Mouse (Mus musculus) neural tube, embryonic 15.5 days (tissue): ENCODE data around the gene 1700001O22Rik. TPM values are rescaled to one million over a fixed set of nuclear protein-coding genes. Genes with fewer than 3 reads are reported as not detected.
A peak's percentile ranks its signal among the peaks of the same experiment; 100 is the strongest.

Experiments
- ATAC-seq: fragments of 200-750 bp; cut with Nextera tagmentation; 2 replicates; pipeline ENCODE4 v1.8.0; 2017; ENCODE audit warnings: mild to moderate bottlenecking, moderate TSS enrichment, moderate library complexity; ENCODE audit not compliant: low FRiP score
- H3K27ac ChIP-seq: fragments of 300-500 bp; sonication (generic); replicated peaks from 2 replicates; pipeline ENCODE4 v1.5.1; 2015; ENCODE audit warnings: mild to moderate bottlenecking, inconsistent platforms
- H3K27me3 ChIP-seq: fragments of 300-500 bp; sonication (generic); replicated peaks from 2 replicates; pipeline ENCODE4 v1.6.1; 2015; ENCODE audit warnings: inconsistent platforms
- H3K36me3 ChIP-seq: fragments of 300-500 bp; sonication (generic); 2 replicates; pipeline ENCODE4 v1.6.1; 2015; ENCODE audit warnings: inconsistent platforms
- H3K4me1 ChIP-seq: fragments of 300-500 bp; sonication (generic); 2 replicates; pipeline ENCODE4 v1.6.1; 2015; ENCODE audit warnings: inconsistent platforms
- H3K4me2 ChIP-seq: fragments of 300-500 bp; sonication (generic); 2 replicates; pipeline ENCODE4 v1.6.1; 2015; ENCODE audit warnings: inconsistent platforms, mild to moderate bottlenecking, moderate library complexity
- H3K4me3 ChIP-seq: fragments of 300-500 bp; sonication (generic); replicated peaks from 2 replicates; pipeline ENCODE4 v1.5.1; 2015; ENCODE audit warnings: mild to moderate bottlenecking, inconsistent platforms
- H3K9ac ChIP-seq: fragments of 300-500 bp; sonication (generic); replicated peaks from 2 replicates; pipeline ENCODE4 v1.6.1; 2015; ENCODE audit warnings: mild to moderate bottlenecking, inconsistent platforms
- H3K9me3 ChIP-seq: fragments of 300-500 bp; sonication (generic); replicated peaks from 2 replicates; pipeline ENCODE4 v1.6.1; 2016; ENCODE audit warnings: inconsistent platforms
- WGBS: fragments of 180-500 bp; shearing (Covaris S2); methylation state at CpG from one replicate; pipeline ENCODE4 v1.1.7; 2015; ENCODE audit warnings: mixed read lengths; 5-methylcytosine and 5-hydroxymethylcytosine counted together
- polyA plus RNA-seq: library from polyadenylated mRNA; unstranded; fragments of >200 nt; fragmentation: Nextera tagmentation; extraction: Ambion mirVana; gene quantifications from 2 replicates; pipeline ENCODE4 v1.2.1, GENCODE M21; 2015

Gene 1700001O22Rik
- polyA plus RNA-seq, 1 experiment from 2014 or later: 2.2 TPM

- 52% methylated on average over 4 of the region's 4 CpGs for WGBS
- Histone ChIP-seq H3K27ac (peak overlapping the region; percentile 30; the same call in 1 of the 2 replicates), H3K9me3 (no peaks in the 10 kb centered on the region), H3K27me3 (no peaks in the 10 kb centered on the region), H3K4me2 (no peak overlapping the region), H3K4me3 (no peak overlapping the region), H3K36me3 (no peaks in the 10 kb centered on the region), H3K9ac (no peak overlapping the region), H3K4me1 (peaks cover 26% of the 10 kb centered on the region)
- ATAC-seq: no peak
Observed at GRCm38 (mm10) chr2:30759088-30759374, 44.4 kb downstream of the 1700001O22Rik start.

DNA sequence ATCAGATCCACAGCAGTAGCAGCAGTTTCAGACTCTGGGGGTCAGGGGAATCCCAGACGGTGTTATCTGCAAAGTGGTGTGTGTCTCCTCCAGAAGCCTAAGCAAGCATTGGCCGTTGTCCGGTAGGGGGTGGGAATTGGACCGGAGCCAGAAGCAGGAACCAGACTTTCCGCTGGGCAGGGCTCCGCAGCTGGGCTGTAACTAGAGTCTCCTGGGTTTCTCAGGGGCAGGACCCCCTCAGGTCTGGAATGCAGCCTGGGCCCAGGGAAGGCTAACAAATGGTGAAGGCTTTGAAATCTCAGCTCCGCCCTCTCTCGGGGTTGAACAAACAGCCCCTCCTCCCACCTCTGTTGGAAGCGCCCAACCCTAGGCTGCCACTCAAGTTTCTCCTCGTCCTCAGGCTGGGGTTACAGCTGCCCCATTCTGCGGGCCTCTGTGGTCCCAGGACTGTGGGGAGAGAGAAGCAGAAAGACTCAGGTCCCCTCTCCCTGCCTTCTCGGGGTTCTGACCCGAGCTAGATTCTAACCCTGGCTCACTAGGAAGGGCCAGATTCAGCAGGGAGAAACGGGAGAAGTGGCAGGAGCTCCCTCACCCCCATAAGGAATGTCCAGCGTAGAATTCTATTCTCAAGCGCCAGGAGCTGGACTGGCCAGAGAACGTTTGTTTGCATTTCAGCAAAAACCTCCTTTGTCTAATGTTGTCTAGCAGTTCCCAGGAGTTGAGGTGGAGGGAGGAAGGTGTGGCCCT, 44.9 kb downstream of the 1700001O22Rik start:
- Histone ChIP-seq H3K9ac (no peak overlapping the region), H3K9me3 (no peaks in the 10 kb centered on the region), H3K27me3 (no peaks in the 10 kb centered on the region), H3K36me3 (no peaks in the 10 kb centered on the region), H3K4me1 (peaks cover 26% of the 10 kb centered on the region), H3K27ac (peak overlapping the region; percentile 30; the same call in 1 of the 2 replicates), H3K4me3 (no peak overlapping the region), H3K4me2 (0 out of 2 replicates have a peak overlapping the region, but pooled peaks have one; percentile 13)
- peak; percentile 55 for ATAC-seq
- WGBS: 7% methylated on average over 17 of the region's 17 CpGs

- no peak overlapping the region for H3K9ac ChIP-seq
- H3K9me3 ChIP-seq: no peaks in the 10 kb centered on the region
- no peak overlapping the region for H3K27ac ChIP-seq
- no peak overlapping the region for H3K4me3 ChIP-seq
- ATAC-seq: no peak
- no peak overlapping the region for H3K4me2 ChIP-seq
- H3K36me3 ChIP-seq: no peaks in the 10 kb centered on the region
- WGBS: 90% methylated on average over 10 of the region's 10 CpGs
- peaks cover 30% of the 10 kb centered on the region for H3K4me1 ChIP-seq
- H3K27me3 ChIP-seq: no peaks in the 10 kb centered on the region
Observed at GRCm38 (mm10) chr2:30756962-30757715, 46.3 kb downstream of the 1700001O22Rik start.

GRCm38 (mm10) chr2:30755985-30756765, 47.3 kb downstream of the 1700001O22Rik start:
- Histone ChIP-seq H3K27me3 (no peaks in the 10 kb centered on the region), H3K9ac (no peak overlapping the region), H3K9me3 (no peaks in the 10 kb centered on the region), H3K4me2 (no peak overlapping the region), H3K4me1 (peaks cover 30% of the 10 kb centered on the region), H3K4me3 (no peak overlapping the region), H3K27ac (no peak overlapping the region), H3K36me3 (no peaks in the 10 kb centered on the region)
- no peak for ATAC-seq
- 94% methylated on average over 6 of the region's 6 CpGs for WGBS

DNA sequence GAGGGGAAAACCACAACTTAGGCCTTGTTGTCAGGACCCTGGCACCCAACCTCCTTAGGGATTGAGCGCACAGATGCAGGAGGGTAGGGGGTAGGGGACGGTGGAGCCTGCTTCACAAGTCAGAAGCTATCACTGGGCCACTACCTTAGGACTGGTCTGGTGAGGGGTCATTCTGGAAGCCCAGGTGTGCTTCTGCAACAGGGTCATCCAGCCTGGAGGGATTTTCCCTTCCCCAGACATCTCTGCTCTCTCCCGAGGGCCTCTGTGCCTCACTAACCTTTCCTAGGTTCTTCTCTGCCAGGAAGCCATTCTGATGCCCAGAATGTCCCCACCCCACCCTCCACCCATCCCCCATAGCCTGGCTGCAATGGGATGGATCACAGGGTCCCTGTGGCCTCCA, 48.6 kb downstream of the 1700001O22Rik start:
- Histone ChIP-seq H3K9ac (no peak overlapping the region), H3K9me3 (no peaks in the 10 kb centered on the region), H3K4me2 (no peak overlapping the region), H3K4me3 (no peak overlapping the region), H3K4me1 (peaks cover 25% of the 10 kb centered on the region), H3K27me3 (no peaks in the 10 kb centered on the region), H3K36me3 (no peaks in the 10 kb centered on the region), H3K27ac (no peak overlapping the region)
- WGBS: 92% methylated on average over 3 of the region's 3 CpGs
- ATAC-seq: no peak

DNA sequence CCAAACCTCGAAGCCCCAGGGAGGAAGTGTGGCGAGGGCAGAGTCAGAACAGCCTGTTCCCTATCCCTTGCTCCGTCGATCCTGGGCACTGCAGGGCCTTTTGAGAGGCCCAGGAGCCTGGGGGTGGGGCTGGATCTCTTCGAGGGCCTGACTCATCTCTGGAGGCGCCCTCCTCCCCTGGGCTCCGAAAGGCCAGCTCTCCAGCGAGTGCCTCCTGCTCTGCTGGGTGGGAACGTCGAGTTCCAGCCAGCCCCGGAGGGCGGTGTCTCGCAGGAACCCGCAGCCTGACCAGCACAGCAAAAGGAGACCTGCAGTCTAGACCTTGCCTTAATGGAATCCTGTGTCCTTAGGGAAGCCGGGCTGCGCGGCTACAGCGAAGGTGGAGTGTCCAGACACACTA, 50.2 kb downstream of the 1700001O22Rik start:
- H3K27me3 ChIP-seq: no peaks in the 10 kb centered on the region
- H3K9me3 ChIP-seq: no peaks in the 10 kb centered on the region
- no peak overlapping the region for H3K4me2 ChIP-seq
- 25% methylated on average over 18 of the region's 18 CpGs for WGBS
- no peak for ATAC-seq
- no peak overlapping the region for H3K9ac ChIP-seq
- no peaks in the 10 kb centered on the region for H3K36me3 ChIP-seq
- no peak overlapping the region for H3K27ac ChIP-seq
- peaks cover 9% of the 10 kb centered on the region for H3K4me1 ChIP-seq
- H3K4me3 ChIP-seq: no peak overlapping the region

GRCm38 (mm10) chr2:30752471-30752870, 51.0 kb downstream of the 1700001O22Rik start:
- Histone ChIP-seq H3K9ac (no peak overlapping the region), H3K4me3 (no peak overlapping the region), H3K36me3 (no peaks in the 10 kb centered on the region), H3K27ac (no peak overlapping the region), H3K4me1 (0 out of 2 replicates have a peak, but pooled peaks cover 6% of the 10 kb centered on the region), H3K9me3 (no peaks in the 10 kb centered on the region), H3K4me2 (no peak overlapping the region), H3K27me3 (no peaks in the 10 kb centered on the region)
- ATAC-seq: no peak
- WGBS: over 99% methylated on average over 5 of the region's 5 CpGs

GRCm38 (mm10) chr2:30750025-30750424, 53.4 kb downstream of the 1700001O22Rik start:
- Histone ChIP-seq H3K9ac (no peak overlapping the region), H3K9me3 (no peaks in the 10 kb centered on the region), H3K4me2 (no peak overlapping the region), H3K4me3 (no peak overlapping the region), H3K27me3 (no peaks in the 10 kb centered on the region), H3K36me3 (no peaks in the 10 kb centered on the region), H3K4me1 (0 out of 2 replicates have a peak, but pooled peaks cover 6% of the 10 kb centered on the region), H3K27ac (peak overlapping the region; percentile 33)
- ATAC-seq: 0 out of 2 replicates have a peak, but pooled peaks have one; percentile 24
- 31% methylated on average over 5 of the region's 5 CpGs for WGBS

DNA sequence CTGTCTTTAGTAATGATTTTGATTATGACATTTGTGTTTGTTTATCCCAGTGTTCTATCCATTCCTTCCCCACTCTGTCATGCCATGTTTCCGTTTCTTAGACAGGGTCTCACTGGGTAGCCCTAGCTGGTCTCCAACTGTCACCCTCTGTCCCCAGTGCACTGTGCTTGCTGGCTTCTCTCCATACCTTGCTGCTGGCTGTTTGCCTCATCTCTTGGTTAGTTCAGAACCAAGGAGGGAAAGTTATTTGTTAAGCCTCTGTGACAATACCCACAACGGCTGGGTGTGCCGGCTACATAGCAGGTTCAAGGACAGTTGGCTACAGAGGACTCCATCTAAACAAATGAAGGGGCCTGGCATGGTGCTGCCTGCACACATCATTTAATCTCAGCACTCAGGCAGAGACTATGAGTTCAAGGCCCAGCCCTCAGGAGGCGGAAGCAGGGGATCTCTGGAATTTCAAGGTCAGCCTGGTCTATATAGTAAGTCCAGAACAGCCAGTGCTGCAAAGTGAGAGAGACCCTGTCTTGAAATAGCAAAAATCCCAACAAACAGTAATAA, 55.8 kb downstream of the 1700001O22Rik start:
- Histone ChIP-seq H3K27ac (no peak overlapping the region), H3K27me3 (no peaks in the 10 kb centered on the region), H3K4me1 (peaks cover 22% of the 10 kb centered on the region), H3K36me3 (no peaks in the 10 kb centered on the region), H3K9me3 (no peaks in the 10 kb centered on the region), H3K4me2 (no peak overlapping the region), H3K4me3 (no peak overlapping the region), H3K9ac (no peak overlapping the region)
- 80% methylated on average over 4 of the region's 4 CpGs for WGBS
- ATAC-seq: no peak
